Mouse (Mus musculus) CD4-positive, CD25-positive, alpha-beta regulatory T cell, adult 4 months (primary cell): ENCODE measurements around the gene Nol10. TPM values are rescaled to one million over a fixed set of nuclear protein-coding genes. Genes with fewer than 3 reads are reported as not detected.
"Not testable (repeated sequence)": the region's sequence is repeated elsewhere in the genome, so short reads cannot be mapped to it uniquely, and the experiment has no call there.

ENCODE experiments used
- ATAC-seq: one replicate; pipeline ENCODE4 v1.8.0; 2017
- polyA plus RNA-seq, 2 experiments: library from polyadenylated mRNA; unstranded; fragments of 100-300 nt; shearing (Covaris generic); gene quantifications; one replicate each; pipeline ENCODE4 v1.2.1; 2017

Gene Nol10
- polyA plus RNA-seq, 2 experiments from 2014 or later, result 29.4 to 39.4 TPM

DNA sequence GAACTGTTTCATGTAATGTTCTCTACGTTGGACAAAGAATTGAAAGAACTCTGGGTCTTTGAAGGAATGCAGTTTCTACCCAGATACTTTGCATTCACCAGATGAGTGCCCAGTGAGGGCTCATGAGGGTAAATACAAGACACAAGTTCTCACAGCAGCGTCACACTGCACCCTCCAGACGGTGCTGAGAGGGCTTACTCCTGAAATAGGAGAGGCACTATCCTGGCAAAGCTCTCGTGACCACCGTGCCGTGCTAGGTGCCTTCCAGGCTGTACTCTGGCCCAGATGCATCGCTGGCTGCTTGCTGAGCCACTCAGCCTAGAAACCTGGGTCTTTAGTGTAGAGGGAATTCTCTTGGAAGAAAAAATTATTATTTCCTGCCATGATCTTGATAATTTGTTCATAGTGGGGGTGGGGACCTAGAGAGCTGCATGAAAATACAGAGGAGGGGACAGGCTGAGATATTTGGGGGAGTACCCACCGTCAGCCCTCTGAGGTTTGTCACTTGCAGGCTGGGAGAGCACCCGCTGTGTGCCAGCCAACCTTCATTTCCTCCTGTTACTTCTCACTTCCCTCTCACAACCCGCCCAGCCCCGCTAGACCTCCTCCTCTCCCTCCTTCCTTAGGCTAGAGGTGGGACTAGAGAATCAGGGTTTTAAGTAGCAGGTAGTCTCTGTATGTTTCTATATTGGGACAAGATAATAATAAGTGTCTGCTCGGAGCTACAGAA, 63.7 kb downstream of the Nol10 start:
- ATAC-seq, result peak; percentile 77

- no peak for ATAC-seq
Observed at GRCm38 (mm10) chr12:17414734-17415133, 66.5 kb downstream of the Nol10 start.

DNA sequence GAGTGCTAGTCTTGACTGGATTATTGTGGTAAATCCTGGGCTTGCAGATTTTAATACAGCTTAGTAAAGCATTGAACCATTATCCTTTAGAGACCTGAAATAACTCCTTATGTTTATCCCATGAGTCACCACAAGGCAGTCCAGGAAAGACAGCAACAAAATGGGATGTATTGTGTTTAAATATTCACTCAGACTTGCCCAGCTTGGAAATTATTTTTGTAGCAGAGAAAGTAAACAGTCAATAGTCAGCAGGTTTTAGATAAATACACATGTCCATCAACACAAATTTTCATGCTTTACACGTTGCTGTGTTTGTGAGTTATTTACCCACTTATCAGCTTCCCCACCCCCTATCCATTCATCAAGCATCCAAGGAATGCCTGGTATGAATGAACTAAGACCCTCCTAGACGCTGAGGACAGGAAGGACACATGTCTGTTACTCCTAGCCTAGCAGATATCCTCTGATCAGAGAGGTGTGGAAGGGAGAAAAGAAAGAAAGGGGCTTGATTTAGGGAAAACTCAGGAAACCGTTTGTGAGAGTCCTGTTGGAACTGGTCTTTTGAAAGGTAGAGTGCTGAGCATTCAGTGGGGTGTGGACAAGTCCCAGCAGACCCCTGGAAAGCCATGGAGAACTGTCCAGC, 72.0 kb downstream of the Nol10 start:
- no peak for ATAC-seq

DNA sequence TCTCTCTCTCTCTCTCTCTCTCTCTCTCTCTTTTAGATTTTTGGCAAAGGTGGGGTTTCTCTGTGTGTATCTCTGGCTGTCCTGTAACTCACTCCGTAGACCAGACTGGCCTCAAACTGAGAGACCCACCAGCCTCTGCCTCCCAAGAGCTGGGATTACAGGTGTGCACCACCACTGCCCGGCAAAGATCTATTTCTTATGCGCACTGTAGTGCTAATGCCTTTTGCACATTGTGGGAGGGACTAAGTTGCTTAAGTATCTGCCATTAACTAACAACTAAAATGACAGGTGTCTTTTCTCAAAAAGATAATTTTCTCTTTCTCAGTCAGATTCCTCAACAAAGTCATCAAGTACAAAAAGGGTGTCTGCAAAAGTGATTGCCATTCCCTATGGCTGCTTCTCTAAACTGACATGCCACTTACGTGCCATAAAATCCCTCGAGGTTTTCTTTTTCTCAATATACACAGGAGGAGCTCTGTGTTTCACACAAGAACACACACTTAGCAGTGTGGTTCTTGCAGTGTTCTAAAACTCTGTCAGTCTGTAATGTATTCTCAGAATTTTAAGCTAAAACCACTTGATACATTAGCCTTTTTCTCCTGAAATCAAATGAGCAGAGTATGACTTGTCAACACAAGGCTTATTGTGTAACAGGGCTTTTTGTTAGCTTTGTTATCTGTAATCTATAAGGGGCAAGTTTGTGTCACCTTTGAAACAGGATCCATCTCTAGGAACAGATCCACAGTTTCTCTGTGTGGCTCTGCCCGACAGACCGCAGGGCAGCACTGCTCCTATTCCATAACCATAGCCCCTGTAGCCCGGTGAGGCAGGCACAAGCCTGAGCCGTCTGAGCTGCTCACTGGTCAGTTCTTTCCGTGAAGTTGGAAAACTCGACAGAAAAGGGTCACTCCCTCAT, 77.3 kb downstream of the Nol10 start:
- ATAC-seq, result no peak

GRCm38 (mm10) chr12:17426735-17427134, 78.5 kb downstream of the Nol10 start:
- ATAC-seq, result no peak

- no peak for ATAC-seq
Observed at GRCm38 (mm10) chr12:17430578-17430977, 82.3 kb downstream of the Nol10 start.

GRCm38 (mm10) chr12:17431166-17431565, 82.9 kb downstream of the Nol10 start:
- no peak for ATAC-seq

DNA sequence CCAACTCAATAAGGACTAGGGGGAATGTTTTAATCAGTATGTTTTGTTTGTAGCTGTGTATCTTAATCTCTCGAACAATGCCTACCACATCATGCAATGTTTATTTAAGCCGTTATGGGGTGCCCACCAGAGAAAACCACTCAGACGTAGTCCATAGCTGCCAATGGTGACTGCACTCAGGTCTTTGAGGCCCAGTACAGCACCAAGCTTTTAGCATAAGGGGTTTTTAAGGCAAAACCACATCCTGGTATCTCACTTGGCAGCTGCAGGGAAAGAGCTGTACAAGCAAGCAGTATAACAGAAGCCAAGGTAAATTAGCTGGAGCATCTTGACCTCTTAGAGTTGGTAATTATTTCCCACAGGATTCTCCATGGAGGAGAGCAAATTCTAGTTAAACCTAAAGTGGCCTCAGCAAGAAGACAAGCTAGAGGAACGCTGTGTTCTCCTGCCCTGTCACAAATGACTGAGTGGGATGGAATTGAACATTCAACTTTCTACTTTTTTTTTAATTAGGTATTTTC, 83.6 kb downstream of the Nol10 start:
- peak; percentile 90 for ATAC-seq

GRCm38 (mm10) chr12:17433712-17434111, 85.5 kb downstream of the Nol10 start:
- ATAC-seq, result no peak

DNA sequence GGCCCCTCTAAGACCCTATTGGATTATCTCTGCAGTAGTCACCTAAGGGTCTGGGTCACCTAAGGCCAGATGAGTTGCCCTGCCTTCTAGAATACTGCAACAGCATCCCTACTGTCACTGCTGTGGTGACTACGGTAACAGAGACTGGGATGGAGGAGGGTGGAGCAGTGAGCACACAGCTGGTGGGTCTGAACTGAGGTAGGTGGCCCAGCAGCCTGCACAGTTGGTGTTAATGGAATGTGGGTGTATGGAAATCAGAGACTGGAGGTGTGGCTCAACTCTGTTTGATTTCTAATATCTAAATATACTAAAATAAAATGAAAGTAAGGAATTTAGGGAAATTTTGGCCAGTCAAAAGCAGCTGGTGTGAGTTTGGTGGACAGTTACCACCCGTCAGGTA, 88.2 kb downstream of the Nol10 start:
- ATAC-seq, result no peak

GRCm38 (mm10) chr12:17440251-17440651, 92.0 kb downstream of the Nol10 start:
- peak; percentile 84 for ATAC-seq

GRCm38 (mm10) chr12:17441495-17441894, 93.2 kb downstream of the Nol10 start:
- no peak for ATAC-seq

DNA sequence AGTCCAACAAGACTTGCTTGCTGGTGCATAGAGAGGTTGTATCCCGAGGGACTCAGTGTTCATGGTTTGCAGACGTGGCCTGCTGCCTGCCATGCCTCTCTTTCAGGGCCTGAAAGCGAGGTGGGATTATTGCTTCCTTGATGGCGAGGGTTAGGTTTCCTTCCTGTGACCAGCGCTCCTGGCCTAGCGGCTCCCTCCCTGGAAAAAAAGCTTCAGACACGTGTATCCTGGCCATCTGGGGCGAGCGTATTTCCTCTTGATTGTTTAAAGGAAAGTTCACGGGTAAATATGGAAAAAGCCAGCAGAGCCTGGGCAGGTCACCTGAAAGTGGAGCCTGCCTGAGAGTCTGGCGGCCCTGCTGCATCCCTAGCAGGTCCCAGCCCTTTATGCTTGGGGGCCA, 96.1 kb downstream of the Nol10 start:
- no peak for ATAC-seq

GRCm38 (mm10) chr12:17445251-17445650, 97.0 kb downstream of the Nol10 start:
- no peak for ATAC-seq

- ATAC-seq, result no peak
Observed at GRCm38 (mm10) chr12:17448781-17449180, 100.5 kb downstream of the Nol10 start.

DNA sequence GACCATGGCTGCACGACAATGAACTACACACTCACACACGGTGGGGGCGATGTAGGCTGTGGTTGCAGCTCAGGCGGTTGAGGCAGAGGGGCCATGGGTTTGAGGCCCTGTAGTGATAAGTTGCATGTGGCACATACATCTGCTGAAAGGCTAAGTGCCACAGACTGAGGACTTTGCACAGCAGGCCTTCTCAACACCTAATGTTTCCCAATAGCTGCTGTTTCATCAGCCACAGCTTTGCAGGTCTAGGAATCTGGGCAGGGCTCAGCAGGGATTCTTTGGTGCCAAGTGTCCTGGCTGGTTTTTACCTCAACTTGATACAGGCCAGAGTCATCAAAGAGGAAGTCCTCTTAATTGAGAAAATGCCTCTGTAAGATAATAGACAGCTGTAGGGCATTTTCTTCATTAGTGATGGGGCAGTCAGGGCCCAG, 101.4 kb downstream of the Nol10 start:
- no peak for ATAC-seq

DNA sequence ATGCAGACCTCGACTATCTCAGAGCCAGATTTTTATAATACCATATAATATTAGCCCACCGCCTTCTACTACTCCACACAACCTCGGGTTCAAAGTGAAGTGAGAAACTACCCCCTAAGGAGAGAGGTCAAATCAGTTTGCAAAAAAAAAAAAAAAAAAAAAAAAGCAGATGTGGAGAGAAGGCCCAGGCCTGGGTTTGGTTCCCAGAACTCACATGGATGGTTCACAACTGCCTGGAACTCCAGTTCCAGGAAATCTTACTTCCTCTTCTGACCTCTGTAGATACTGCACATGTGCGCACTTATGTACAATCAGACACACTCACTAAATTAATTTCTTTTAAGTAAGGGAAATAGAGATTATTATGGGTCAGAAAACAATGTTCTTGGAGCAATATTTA, 102.2 kb downstream of the Nol10 start:
- ATAC-seq, result no peak

DNA sequence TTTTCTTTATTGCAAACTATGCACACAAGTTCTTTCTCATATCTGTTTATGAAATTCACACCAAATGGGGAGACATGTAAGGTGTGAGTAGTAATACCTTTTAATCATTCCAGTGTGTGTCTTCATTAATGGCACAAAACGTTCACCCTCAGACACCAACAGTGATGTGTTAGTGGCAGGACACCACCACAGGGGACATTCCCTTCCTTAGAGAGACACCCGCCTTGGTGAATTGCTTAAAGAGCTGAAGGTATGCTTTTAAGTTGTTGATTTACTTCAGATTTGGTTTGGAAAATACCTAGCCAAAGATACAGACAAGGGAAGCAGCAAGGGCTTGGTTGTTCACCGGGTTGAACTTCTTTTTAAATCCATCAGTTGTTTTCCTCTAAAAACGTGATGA, 102.7 kb downstream of the Nol10 start:
- ATAC-seq, result peak; percentile 71

GRCm38 (mm10) chr12:17452273-17452672, 104.0 kb downstream of the Nol10 start:
- ATAC-seq, result no peak

DNA sequence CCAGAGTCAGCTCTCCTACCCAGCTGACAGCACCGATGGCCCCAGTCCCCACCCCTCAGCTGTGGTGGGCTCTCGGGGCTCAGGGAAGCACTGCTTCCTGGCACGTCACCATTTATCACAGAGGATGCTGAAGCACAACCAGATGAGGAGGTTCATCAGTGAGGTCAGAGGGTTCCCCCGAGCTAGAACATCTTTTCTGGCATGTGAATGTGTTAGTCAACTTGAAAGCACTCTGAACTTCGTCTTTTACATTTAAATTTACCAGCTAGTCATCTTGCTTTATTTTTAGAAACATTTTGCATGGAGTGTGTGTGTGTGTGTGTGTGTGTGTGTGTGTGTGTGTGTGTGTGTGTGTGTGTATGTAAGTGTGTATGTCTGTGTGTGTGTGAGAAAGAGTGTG, 105.7 kb downstream of the Nol10 start:
- ATAC-seq, result peak; percentile 64

DNA sequence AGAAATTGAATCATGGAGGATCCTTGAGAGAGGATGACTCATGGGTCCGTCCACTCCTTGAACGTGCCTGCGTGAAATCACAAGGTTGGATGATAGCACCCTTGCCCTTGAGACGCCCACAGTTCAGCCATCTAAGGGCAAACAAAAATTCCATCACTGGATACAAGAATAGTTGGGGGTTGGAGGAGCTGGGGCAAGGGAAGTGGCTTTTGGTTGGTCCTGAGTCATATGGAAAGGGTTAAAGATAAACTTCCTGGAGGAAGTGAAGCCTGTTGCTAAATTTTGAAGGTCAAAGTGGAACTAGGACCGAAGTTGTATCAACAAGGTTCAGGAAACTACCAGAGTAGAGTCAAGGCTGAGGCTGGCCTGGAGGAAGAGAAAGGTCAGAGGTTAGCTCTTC, 106.8 kb downstream of the Nol10 start:
- no peak for ATAC-seq

- ATAC-seq, result not testable (repeated sequence)
Observed at GRCm38 (mm10) chr12:17459223-17459622, 111.0 kb downstream of the Nol10 start.

DNA sequence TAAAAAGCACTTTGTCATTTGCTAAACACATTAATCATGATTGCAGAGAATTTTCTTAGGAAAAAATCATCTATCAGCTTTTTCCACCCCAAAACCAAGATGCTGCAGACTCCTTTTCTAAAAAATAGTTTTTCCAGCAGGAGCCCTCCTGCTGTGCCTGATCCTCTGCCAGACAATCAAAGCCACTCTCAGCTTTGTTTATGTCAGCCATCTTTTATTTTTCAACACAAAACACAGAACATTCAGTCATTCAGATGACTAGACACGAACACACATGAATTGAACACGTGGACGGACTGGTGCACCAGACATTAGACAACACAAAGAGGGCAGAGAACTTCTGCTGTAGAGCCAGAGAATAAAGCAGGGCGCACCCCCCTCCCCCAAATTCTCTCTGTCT, 115.4 kb downstream of the Nol10 start:
- ATAC-seq, result no peak
